Mouse (Mus musculus) lung, embryonic 14.5 days (tissue): ENCODE data around the gene Rab29. TPM values are rescaled to one million over a fixed set of nuclear protein-coding genes. Genes with fewer than 3 reads are reported as not detected.

ENCODE experiments used
- ATAC-seq: fragments of 200-750 bp; cut with Nextera tagmentation; 2 replicates; pipeline ENCODE4 v1.8.0; 2017; ENCODE audit warnings: mild to moderate bottlenecking, moderate TSS enrichment, moderate library complexity; ENCODE audit not compliant: insufficient read depth
- DNase-seq: peaks from one replicate; pipeline ENCODE4 v3.0.0-alpha.2; 2015
- H3K27ac ChIP-seq: fragments of 300-500 bp; sonication (generic); 2 replicates; pipeline ENCODE4 v1.5.1; 2014; ENCODE audit warnings: low read depth, mild to moderate bottlenecking, moderate library complexity
- H3K27me3 ChIP-seq: fragments of 300-500 bp; sonication (generic); 2 replicates; pipeline ENCODE4 v1.6.1; 2014; ENCODE audit warnings: low read length, control low read depth; ENCODE audit not compliant: insufficient read depth
- H3K36me3 ChIP-seq: fragments of 300-500 bp; sonication (generic); 2 replicates; pipeline ENCODE4 v1.6.1; 2014; ENCODE audit warnings: control low read depth; ENCODE audit not compliant: insufficient read depth
- H3K4me1 ChIP-seq: fragments of 300-500 bp; sonication (generic); 2 replicates; pipeline ENCODE4 v1.6.1; 2014; ENCODE audit warnings: antibody characterized with exemption, control low read depth; ENCODE audit not compliant: insufficient read depth
- H3K4me2 ChIP-seq: fragments of 300-500 bp; sonication (generic); 2 replicates; pipeline ENCODE4 v1.6.1; 2014; ENCODE audit warnings: mild to moderate bottlenecking
- H3K4me3 ChIP-seq: fragments of 300-500 bp; sonication (generic); 2 replicates; pipeline ENCODE4 v1.5.1; 2014; ENCODE audit warnings: low read depth, low read length
- H3K9ac ChIP-seq: fragments of 300-500 bp; sonication (generic); 2 replicates; pipeline ENCODE4 v1.6.1; 2014
- H3K9me3 ChIP-seq: fragments of 300-500 bp; sonication (generic); 2 replicates; pipeline ENCODE4 v1.6.1; 2016; ENCODE audit warnings: low read depth, low read length, control low read depth
- CTCF ChIP-seq: IDR thresholded peaks from 2 replicates; pipeline ENCODE4 v1.5.1; 2016; ENCODE audit warnings: antibody characterized with exemption, low read depth
- WGBS: fragments of 180-500 bp; shearing (Covaris S2); extraction: QIAGEN DNeasy Blood & Tissue Kit; methylation state at CpG from one replicate; pipeline ENCODE4 v1.1.7; 2014; 5-methylcytosine and 5-hydroxymethylcytosine counted together
- polyA plus RNA-seq: library from polyadenylated mRNA; unstranded; fragments of >200 nt; fragmentation: Nextera tagmentation; extraction: Ambion mirVana; gene quantifications from 2 replicates; pipeline ENCODE4 v1.2.1, GENCODE M21; 2014

Gene Rab29
- polyA plus RNA-seq, 1 experiment from 2014 or later = 14.6 TPM

- peak within 1 kb of the TSS; percentile 70 for H3K4me3 ChIP-seq
- H3K27me3 ChIP-seq = no peaks in the 10 kb centered on the region
- H3K27ac ChIP-seq = peak within 1 kb of the TSS; percentile 77
- H3K9ac ChIP-seq = peak within 1 kb of the TSS; percentile 68
- 2% methylated on average over 25 of the region's 25 CpGs for WGBS
- peak within 1 kb of the TSS; percentile 88 for H3K4me2 ChIP-seq
- peak; percentile 32 for ATAC-seq
- no peaks in the 10 kb centered on the region for H3K36me3 ChIP-seq
- H3K9me3 ChIP-seq = no peaks in the 10 kb centered on the region
- DNase-seq = no peak
- no peak for TF ChIP-seq CTCF
- peaks cover 14% of the 10 kb centered on the region for H3K4me1 ChIP-seq
Observed at GRCm38 (mm10) chr1:131827207-131827786, 39.7 kb upstream of the Rab29 start, which contains the start of gene Slc41a1. TSS of gene Slc41a1 (plus strand) at chr1:131827493.

- Histone ChIP-seq H3K36me3 (no peaks in the 10 kb centered on the region), H3K9ac (peak overlapping the region; percentile 68), H3K9me3 (no peaks in the 10 kb centered on the region), H3K27ac (peak overlapping the region; percentile 77), H3K4me3 (peak overlapping the region; percentile 70), H3K4me2 (peak overlapping the region; percentile 88), H3K4me1 (peaks cover 14% of the 10 kb centered on the region), H3K27me3 (no peaks in the 10 kb centered on the region)
- ATAC-seq (peak; percentile 98), DNase-seq (peak; percentile 96)
- no peak for TF ChIP-seq CTCF
- under 1% methylated on average over 36 of the region's 36 CpGs for WGBS
Observed at GRCm38 (mm10) chr1:131827787-131828258, 39.2 kb upstream of the Rab29 start.

- 2% methylated on average over 22 of the region's 22 CpGs for WGBS
- peaks cover 14% of the 10 kb centered on the region for H3K4me1 ChIP-seq
- H3K4me3 ChIP-seq = peak overlapping the region; percentile 70
- no peak for TF ChIP-seq CTCF
- H3K4me2 ChIP-seq = peak overlapping the region; percentile 88
- DNase-seq (peak; percentile 65), ATAC-seq (peak; percentile 74)
- H3K27ac ChIP-seq = peak overlapping the region; percentile 77
- no peaks in the 10 kb centered on the region for H3K27me3 ChIP-seq
- H3K36me3 ChIP-seq = no peaks in the 10 kb centered on the region
- peak overlapping the region; percentile 68 for H3K9ac ChIP-seq
- no peaks in the 10 kb centered on the region for H3K9me3 ChIP-seq
Observed at GRCm38 (mm10) chr1:131828297-131829126, 38.5 kb upstream of the Rab29 start.

GRCm38 (mm10) chr1:131829279-131829678 lies 37.7 kb upstream of the Rab29 start:
- Histone ChIP-seq H3K27me3 (no peaks in the 10 kb centered on the region), H3K36me3 (peaks cover under 1% of the 10 kb centered on the region; the same call in 1 of the 2 replicates), H3K4me3 (peak overlapping the region; percentile 70), H3K9me3 (no peaks in the 10 kb centered on the region), H3K4me2 (peak overlapping the region; percentile 88), H3K27ac (no peak overlapping the region), H3K4me1 (peaks cover 14% of the 10 kb centered on the region), H3K9ac (peak overlapping the region; percentile 68)
- ATAC-seq = no peak
- 0 out of 2 replicates have a peak, but pooled peaks have one; percentile 7 for TF ChIP-seq CTCF
- WGBS = 28% methylated on average over 5 of the region's 5 CpGs
- DNase-seq = no peak

GRCm38 (mm10) chr1:131830561-131830960 lies 36.5 kb upstream of the Rab29 start:
- Histone ChIP-seq H3K36me3 (peaks cover 12% of the 10 kb centered on the region; the same call in 1 of the 2 replicates), H3K4me3 (no peak overlapping the region), H3K4me2 (no peak overlapping the region), H3K9me3 (no peaks in the 10 kb centered on the region), H3K27ac (no peak overlapping the region), H3K27me3 (no peaks in the 10 kb centered on the region), H3K9ac (no peak overlapping the region; the same call in 1 of the 2 replicates), H3K4me1 (peaks cover 14% of the 10 kb centered on the region)
- ATAC-seq (no peak), DNase-seq (no peak)
- WGBS = 72% methylated on average over 15 of the region's 15 CpGs
- TF ChIP-seq CTCF = no peak

DNA sequence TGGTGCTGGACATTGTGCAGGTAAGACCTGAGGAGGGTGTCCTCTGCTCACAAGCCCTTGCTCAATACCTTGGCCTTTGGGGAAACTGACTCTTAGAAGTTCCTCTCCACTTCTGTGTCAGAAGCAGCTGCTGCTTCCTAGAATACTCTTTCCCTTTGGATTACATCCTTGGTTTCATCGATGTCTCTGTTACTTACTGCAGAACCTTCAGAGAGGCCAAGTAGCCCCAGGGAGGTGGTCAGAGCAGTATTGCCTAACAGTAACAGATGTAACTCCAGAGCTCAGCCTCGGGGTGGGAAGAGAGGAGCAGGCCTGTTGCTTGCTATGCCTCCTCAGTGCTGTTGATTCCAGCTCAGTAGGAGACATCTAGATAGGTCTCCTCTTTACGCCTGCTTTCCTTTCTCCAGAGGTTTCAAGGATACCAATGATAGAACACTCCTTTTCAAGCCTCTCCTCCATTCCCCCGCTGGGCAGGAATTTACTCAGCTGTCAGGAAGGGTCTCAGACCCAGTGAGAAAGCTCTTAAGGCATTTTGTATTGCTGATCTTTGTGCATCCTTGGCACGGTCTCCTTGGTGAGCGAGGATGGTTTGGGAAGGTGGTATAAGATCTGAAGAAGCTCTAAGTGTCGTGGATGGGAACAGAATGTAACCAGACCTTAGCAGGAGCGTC lies 35.9 kb upstream of the Rab29 start:
- peaks cover 14% of the 10 kb centered on the region for H3K4me1 ChIP-seq
- H3K36me3 ChIP-seq = peaks cover 12% of the 10 kb centered on the region; the same call in 1 of the 2 replicates
- H3K27me3 ChIP-seq = no peaks in the 10 kb centered on the region
- no peak for DNase-seq
- TF ChIP-seq CTCF = no peak
- H3K4me2 ChIP-seq = no peak overlapping the region
- no peak overlapping the region for H3K27ac ChIP-seq
- no peaks in the 10 kb centered on the region for H3K9me3 ChIP-seq
- 70% methylated on average over 8 of the region's 8 CpGs for WGBS
- H3K4me3 ChIP-seq = no peak overlapping the region
- ATAC-seq = no peak
- no peak overlapping the region; the same call in 1 of the 2 replicates for H3K9ac ChIP-seq
